Mouse (Mus musculus): Measurements from ENCODE around the gene Slc8a1. TPM values are rescaled to one million over a fixed set of nuclear protein-coding genes. Genes with fewer than 3 reads are reported as not detected.

Slc8a1 gene
- polyA plus RNA-seq, 1 experiment from 2014 or later, result 9.7 TPM

GRCm38 (mm10) chr17:81523943-81524342 lies 214.2 kb downstream of the Slc8a1 start:
- H3K9me3 ChIP-seq, result no peaks in the 10 kb centered on the region
- no peak overlapping the region for H3K4me2 ChIP-seq (replicated peaks)
- H3K4me3 ChIP-seq (replicated peaks), result no peak overlapping the region
- H3K9ac ChIP-seq (replicated peaks), result no peak overlapping the region
- H3K27ac ChIP-seq, result no peak overlapping the region
- 11% methylated on average over 2 of the region's 2 CpGs for WGBS
- no peak for ATAC-seq
- H3K36me3 ChIP-seq, result no peaks in the 10 kb centered on the region
- peaks cover 12% of the 10 kb centered on the region; the same call in 1 of the 2 replicates for H3K4me1 ChIP-seq (replicated peaks)
- peaks cover 65% of the 10 kb centered on the region for H3K27me3 ChIP-seq

- WGBS, result 85% methylated on average over 10 of the region's 10 CpGs
- no peak overlapping the region for H3K9ac ChIP-seq (replicated peaks)
- no peak overlapping the region for H3K4me2 ChIP-seq (replicated peaks)
- no peaks in the 10 kb centered on the region for H3K4me1 ChIP-seq (replicated peaks)
- no peaks in the 10 kb centered on the region for H3K36me3 ChIP-seq
- H3K27me3 ChIP-seq, result peaks cover 67% of the 10 kb centered on the region
- no peaks in the 10 kb centered on the region for H3K9me3 ChIP-seq
- H3K4me3 ChIP-seq (replicated peaks), result no peak overlapping the region
- H3K27ac ChIP-seq, result no peak overlapping the region
- no peak for ATAC-seq
Measured at GRCm38 (mm10) chr17:81518316-81519025, 219.7 kb downstream of the Slc8a1 start.

GRCm38 (mm10) chr17:81516155-81516554 lies 222.0 kb downstream of the Slc8a1 start:
- Histone ChIP-seq H3K27ac (no peak overlapping the region), H3K4me1 (replicated peaks) (no peaks in the 10 kb centered on the region), H3K36me3 (no peaks in the 10 kb centered on the region), H3K9ac (replicated peaks) (no peak overlapping the region), H3K9me3 (no peaks in the 10 kb centered on the region), H3K4me3 (replicated peaks) (no peak overlapping the region), H3K4me2 (replicated peaks) (no peak overlapping the region), H3K27me3 (peaks cover 62% of the 10 kb centered on the region)
- WGBS, result 35% methylated on average over 4 of the region's 4 CpGs
- no peak for ATAC-seq

- ATAC-seq, result no peak
- Histone ChIP-seq H3K4me3 (replicated peaks) (no peak overlapping the region), H3K9me3 (no peaks in the 10 kb centered on the region), H3K27ac (no peak overlapping the region), H3K27me3 (peaks cover 51% of the 10 kb centered on the region), H3K4me1 (replicated peaks) (no peaks in the 10 kb centered on the region), H3K9ac (replicated peaks) (no peak overlapping the region), H3K36me3 (no peaks in the 10 kb centered on the region), H3K4me2 (replicated peaks) (no peak overlapping the region)
- WGBS, result 67% methylated on average over 4 of the region's 4 CpGs
Measured at GRCm38 (mm10) chr17:81514022-81514421, 224.2 kb downstream of the Slc8a1 start.

- 52% methylated on average over 6 of the region's 6 CpGs for WGBS
- H3K27ac ChIP-seq, result no peak overlapping the region
- H3K36me3 ChIP-seq, result no peaks in the 10 kb centered on the region
- no peak overlapping the region for H3K4me3 ChIP-seq (replicated peaks)
- peaks cover 46% of the 10 kb centered on the region for H3K27me3 ChIP-seq
- H3K4me1 ChIP-seq (replicated peaks), result no peaks in the 10 kb centered on the region
- no peak overlapping the region for H3K9ac ChIP-seq (replicated peaks)
- no peak overlapping the region for H3K4me2 ChIP-seq (replicated peaks)
- ATAC-seq, result no peak
- no peaks in the 10 kb centered on the region for H3K9me3 ChIP-seq
Measured at GRCm38 (mm10) chr17:81513368-81513958, 224.7 kb downstream of the Slc8a1 start.

- Histone ChIP-seq H3K4me1 (replicated peaks) (peaks cover 8% of the 10 kb centered on the region), H3K36me3 (no peaks in the 10 kb centered on the region), H3K4me2 (replicated peaks) (no peak overlapping the region), H3K27ac (no peak overlapping the region), H3K27me3 (0 out of 2 replicates have a peak, but pooled peaks cover 3% of the 10 kb centered on the region), H3K9ac (replicated peaks) (no peak overlapping the region), H3K9me3 (no peaks in the 10 kb centered on the region), H3K4me3 (replicated peaks) (no peak overlapping the region)
- 81% methylated on average over 5 of the region's 5 CpGs for WGBS
- ATAC-seq, result no peak
Measured at GRCm38 (mm10) chr17:81505162-81505685, 233.0 kb downstream of the Slc8a1 start.

- Histone ChIP-seq H3K4me2 (replicated peaks) (no peak overlapping the region), H3K4me3 (replicated peaks) (no peak overlapping the region), H3K27me3 (0 out of 2 replicates have a peak, but pooled peaks cover 3% of the 10 kb centered on the region), H3K9ac (replicated peaks) (no peak overlapping the region), H3K27ac (no peak overlapping the region), H3K36me3 (no peaks in the 10 kb centered on the region), H3K9me3 (no peaks in the 10 kb centered on the region), H3K4me1 (replicated peaks) (peaks cover 8% of the 10 kb centered on the region)
- no peak for ATAC-seq
- WGBS, result 93% methylated on average over 2 of the region's 2 CpGs
Measured at GRCm38 (mm10) chr17:81504040-81504439, 234.1 kb downstream of the Slc8a1 start.

GRCm38 (mm10) chr17:81502732-81503131 lies 235.4 kb downstream of the Slc8a1 start:
- no peak overlapping the region for H3K27ac ChIP-seq
- no peaks in the 10 kb centered on the region for H3K36me3 ChIP-seq
- no peak for ATAC-seq
- no peak overlapping the region for H3K4me3 ChIP-seq (replicated peaks)
- H3K4me1 ChIP-seq (replicated peaks), result peaks cover 8% of the 10 kb centered on the region
- H3K27me3 ChIP-seq, result 0 out of 2 replicates have a peak, but pooled peaks cover 3% of the 10 kb centered on the region
- WGBS, result 86% methylated on average over 3 of the region's 3 CpGs
- H3K4me2 ChIP-seq (replicated peaks), result no peak overlapping the region
- H3K9ac ChIP-seq (replicated peaks), result no peak overlapping the region
- no peaks in the 10 kb centered on the region for H3K9me3 ChIP-seq

GRCm38 (mm10) chr17:81500686-81501407 lies 237.3 kb downstream of the Slc8a1 start:
- ATAC-seq, result peak; percentile 50; the same call in 1 of the 2 replicates
- peak overlapping the region; percentile 31; the same call in 1 of the 2 replicates for H3K27ac ChIP-seq
- whole genome bisulfite sequencing, result 49% methylated on average over 5 of the region's 5 CpGs
- H3K4me3 ChIP-seq (replicated peaks), result no peak overlapping the region
- H3K36me3 ChIP-seq, result no peaks in the 10 kb centered on the region
- H3K4me2 ChIP-seq (replicated peaks), result no peak overlapping the region
- H3K9ac ChIP-seq (replicated peaks), result no peak overlapping the region
- no peaks in the 10 kb centered on the region for H3K9me3 ChIP-seq
- peaks cover 8% of the 10 kb centered on the region for H3K4me1 ChIP-seq (replicated peaks)
- 0 out of 2 replicates have a peak, but pooled peaks cover 5% of the 10 kb centered on the region for H3K27me3 ChIP-seq

- ATAC-seq, result no peak
- Histone ChIP-seq H3K9me3 (no peaks in the 10 kb centered on the region), H3K4me2 (replicated peaks) (no peak overlapping the region), H3K27me3 (0 out of 2 replicates have a peak, but pooled peaks cover 2% of the 10 kb centered on the region), H3K36me3 (no peaks in the 10 kb centered on the region), H3K4me3 (replicated peaks) (no peak overlapping the region), H3K27ac (no peak overlapping the region), H3K4me1 (replicated peaks) (peaks cover 8% of the 10 kb centered on the region), H3K9ac (replicated peaks) (no peak overlapping the region)
Measured at GRCm38 (mm10) chr17:81497919-81498318, 240.3 kb downstream of the Slc8a1 start.

GRCm38 (mm10) chr17:81496616-81497015 lies 241.6 kb downstream of the Slc8a1 start:
- Histone ChIP-seq H3K27me3 (0 out of 2 replicates have a peak, but pooled peaks cover 2% of the 10 kb centered on the region), H3K9me3 (no peaks in the 10 kb centered on the region), H3K27ac (no peak overlapping the region), H3K36me3 (no peaks in the 10 kb centered on the region), H3K4me3 (replicated peaks) (no peak overlapping the region), H3K4me2 (replicated peaks) (no peak overlapping the region), H3K4me1 (replicated peaks) (peaks cover 8% of the 10 kb centered on the region), H3K9ac (replicated peaks) (no peak overlapping the region)
- WGBS, result 80% methylated on average over 1 of the region's 1 CpGs
- no peak for ATAC-seq

Measured in midbrain, embryonic 13.5 days (tissue).